Mouse (Mus musculus): Measurements from ENCODE around the gene Dstyk. TPM values are rescaled to one million over a fixed set of nuclear protein-coding genes. Genes with fewer than 3 reads are reported as not detected.

Gene Dstyk
- polyA plus RNA-seq, 1 experiment from 2014 or later, result 16.9 TPM

DNA sequence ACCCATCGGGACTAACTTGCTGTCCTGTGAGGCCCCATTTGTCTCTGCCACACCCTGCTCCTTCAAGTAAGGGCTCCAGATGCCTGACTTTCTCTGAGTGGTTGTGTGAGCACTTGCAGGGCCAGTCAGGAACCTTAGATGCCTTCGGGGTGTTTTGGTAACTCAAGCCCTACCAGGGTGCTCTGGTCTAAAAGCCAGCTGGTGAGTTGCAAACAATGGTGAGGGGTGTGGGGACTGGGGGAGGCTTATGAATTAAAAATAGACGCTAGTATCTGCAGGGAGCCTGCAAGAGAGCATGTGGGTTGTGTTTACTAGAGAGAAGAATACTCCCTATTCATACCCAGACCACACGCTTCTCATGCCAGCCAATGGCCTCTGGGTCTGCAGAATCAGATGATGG lies 42.1 kb upstream of the Dstyk start:
- 44% methylated on average over 4 of the region's 4 CpGs for WGBS
- Histone ChIP-seq H3K4me1 (ENCODE audit: insufficient read depth, low read length) (peaks cover 65% of the 10 kb centered on the region), H3K4me2 (replicated peaks; ENCODE audit: low read depth, low read length) (no peak overlapping the region), H3K9ac (replicated peaks; ENCODE audit: low read length) (no peak overlapping the region), H3K36me3 (ENCODE audit: insufficient read depth, low read length) (peaks cover 10% of the 10 kb centered on the region; the same call in 1 of the 2 replicates), H3K27ac (ENCODE audit: low read length) (no peak overlapping the region), H3K4me3 (ENCODE audit: low read length) (no peak overlapping the region), H3K9me3 (ENCODE audit: low read length) (no peaks in the 10 kb centered on the region), H3K27me3 (ENCODE audit: insufficient read depth, low read length) (no peaks in the 10 kb centered on the region)
- ATAC-seq (ENCODE audit: low FRiP score, low TSS enrichment), result no peak

DNA sequence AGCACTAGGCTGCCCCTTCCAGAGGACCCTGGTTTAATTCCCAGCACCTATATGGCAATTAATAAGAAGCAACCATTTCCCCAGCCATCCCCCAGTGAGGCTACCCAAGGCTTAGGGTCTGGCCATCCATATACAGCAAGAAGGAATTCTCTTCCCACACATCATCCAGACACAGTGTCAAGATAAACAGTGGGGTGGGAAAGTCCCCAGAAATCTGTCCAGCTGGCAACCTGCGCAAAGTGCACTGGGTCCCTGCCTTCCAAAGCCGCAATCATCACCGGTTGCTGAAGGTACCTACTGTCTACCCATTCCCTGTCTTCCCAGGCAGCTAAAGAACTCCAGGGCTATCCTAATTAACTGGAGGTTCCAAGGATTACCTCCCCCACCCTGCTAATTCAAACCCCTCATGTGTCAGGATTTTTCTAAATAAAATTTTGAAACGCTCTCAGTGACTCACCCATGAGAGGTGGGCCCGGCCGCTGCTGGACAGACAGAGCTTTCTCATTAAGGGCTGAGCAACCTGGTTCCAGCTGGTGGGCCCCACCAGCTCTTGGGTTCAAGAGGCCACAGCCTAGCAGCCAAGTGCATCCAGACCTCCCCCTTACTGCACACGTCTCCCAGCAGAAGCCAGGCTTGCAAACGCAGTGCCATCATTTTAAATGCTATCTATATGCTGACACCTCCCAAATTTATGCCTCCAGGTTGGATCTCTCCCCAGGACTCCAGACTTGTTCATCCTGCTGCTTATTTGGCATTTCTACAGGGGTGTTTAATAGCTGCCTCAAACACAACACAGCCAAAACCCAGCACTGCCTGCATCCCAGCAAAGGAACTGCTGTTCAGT lies 40.9 kb upstream of the Dstyk start:
- peaks cover 10% of the 10 kb centered on the region; the same call in 1 of the 2 replicates for H3K36me3 ChIP-seq (ENCODE audit: insufficient read depth, low read length)
- no peaks in the 10 kb centered on the region for H3K27me3 ChIP-seq (ENCODE audit: insufficient read depth, low read length)
- peaks cover 55% of the 10 kb centered on the region for H3K4me1 ChIP-seq (ENCODE audit: insufficient read depth, low read length)
- no peak overlapping the region for H3K4me2 ChIP-seq (replicated peaks; ENCODE audit: low read depth, low read length)
- no peak for ATAC-seq (ENCODE audit: low FRiP score, low TSS enrichment)
- 0 out of 2 replicates have a peak overlapping the region, but pooled peaks have one; percentile 12 for H3K9ac ChIP-seq (replicated peaks; ENCODE audit: low read length)
- no peaks in the 10 kb centered on the region for H3K9me3 ChIP-seq (ENCODE audit: low read length)
- peak overlapping the region; percentile 44; the same call in 1 of the 2 replicates for H3K27ac ChIP-seq (ENCODE audit: low read length)
- no peak overlapping the region for H3K4me3 ChIP-seq (ENCODE audit: low read length)
- 51% methylated on average over 8 of the region's 8 CpGs for WGBS

DNA sequence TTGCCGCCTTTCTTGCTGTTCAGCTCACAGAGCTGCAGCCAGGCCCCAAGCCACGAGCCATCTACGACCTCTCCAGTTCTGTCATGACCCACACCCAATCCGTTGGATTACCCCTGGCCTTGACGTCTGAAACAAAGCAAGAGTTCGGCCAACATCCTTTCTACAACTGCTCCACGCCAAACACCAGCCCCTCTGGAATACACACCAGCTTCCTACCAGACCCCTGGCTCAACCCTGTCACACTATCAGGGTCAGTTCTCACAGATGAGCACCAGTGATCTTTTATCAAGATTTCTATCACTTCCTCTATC lies 40.3 kb upstream of the Dstyk start:
- Histone ChIP-seq H3K4me1 (ENCODE audit: insufficient read depth, low read length) (peaks cover 49% of the 10 kb centered on the region), H3K4me3 (ENCODE audit: low read length) (no peak overlapping the region), H3K27me3 (ENCODE audit: insufficient read depth, low read length) (no peaks in the 10 kb centered on the region), H3K4me2 (replicated peaks; ENCODE audit: low read depth, low read length) (no peak overlapping the region), H3K36me3 (ENCODE audit: insufficient read depth, low read length) (peaks cover 10% of the 10 kb centered on the region; the same call in 1 of the 2 replicates), H3K9ac (replicated peaks; ENCODE audit: low read length) (no peak overlapping the region), H3K9me3 (ENCODE audit: low read length) (no peaks in the 10 kb centered on the region), H3K27ac (ENCODE audit: low read length) (peak overlapping the region; percentile 44; the same call in 1 of the 2 replicates)
- 44% methylated on average over 7 of the region's 7 CpGs for WGBS
- no peak for ATAC-seq (ENCODE audit: low FRiP score, low TSS enrichment)

DNA sequence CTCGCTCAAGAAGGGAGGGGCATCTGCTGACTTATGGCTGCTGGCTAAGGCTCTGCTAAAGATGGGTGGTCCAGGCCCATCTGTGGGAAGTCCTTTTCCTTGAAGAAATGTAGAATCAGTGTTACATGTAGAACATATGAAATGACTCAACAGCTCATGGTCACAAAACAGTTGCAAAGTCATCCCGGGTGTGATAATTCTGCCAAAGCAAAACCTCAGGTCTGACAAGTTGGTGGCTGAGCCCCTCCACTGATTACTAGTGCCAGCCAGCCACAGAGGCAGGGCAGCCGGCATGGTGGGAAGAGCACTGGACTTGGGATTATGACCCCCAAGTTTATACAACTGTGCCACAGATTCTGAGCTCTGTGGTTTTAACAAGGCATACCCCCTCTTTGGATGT lies 39.5 kb upstream of the Dstyk start:
- no peak overlapping the region for H3K4me2 ChIP-seq (replicated peaks; ENCODE audit: low read depth, low read length)
- H3K27me3 ChIP-seq (ENCODE audit: insufficient read depth, low read length), result no peaks in the 10 kb centered on the region
- 82% methylated on average over 3 of the region's 3 CpGs for WGBS
- no peak overlapping the region for H3K4me3 ChIP-seq (ENCODE audit: low read length)
- peaks cover 10% of the 10 kb centered on the region; the same call in 1 of the 2 replicates for H3K36me3 ChIP-seq (ENCODE audit: insufficient read depth, low read length)
- H3K4me1 ChIP-seq (ENCODE audit: insufficient read depth, low read length), result peaks cover 41% of the 10 kb centered on the region
- no peak overlapping the region for H3K9ac ChIP-seq (replicated peaks; ENCODE audit: low read length)
- H3K27ac ChIP-seq (ENCODE audit: low read length), result no peak overlapping the region
- ATAC-seq (ENCODE audit: low FRiP score, low TSS enrichment), result no peak
- H3K9me3 ChIP-seq (ENCODE audit: low read length), result no peaks in the 10 kb centered on the region

DNA sequence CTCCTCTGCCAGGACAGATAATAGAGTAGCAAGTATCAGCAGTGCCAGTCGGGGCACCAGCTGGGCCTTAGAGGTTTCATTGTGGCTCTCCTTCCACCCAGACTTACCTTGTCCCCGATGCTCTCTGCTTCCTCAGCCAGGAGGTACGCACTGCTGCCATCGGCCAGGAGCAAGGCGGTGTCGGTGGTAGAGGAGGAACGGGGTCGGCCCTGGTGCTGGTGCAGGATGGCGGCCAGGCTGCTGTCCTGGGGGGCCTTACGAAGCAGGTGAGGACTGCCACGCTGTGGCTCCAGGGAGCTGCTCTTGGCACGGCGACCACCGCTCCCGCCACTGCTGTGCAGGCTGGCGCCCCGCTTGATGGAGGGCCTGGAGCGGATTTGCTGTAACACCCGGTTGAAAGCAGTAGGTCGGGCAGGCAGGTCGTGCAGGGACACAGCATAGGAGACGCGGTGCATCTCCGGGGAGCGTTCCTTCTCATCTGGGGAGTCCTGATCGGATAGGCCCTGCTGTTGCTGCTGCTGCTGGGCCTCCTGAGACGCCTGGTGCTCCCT lies 36.7 kb upstream of the Dstyk start:
- 79% methylated on average over 27 of the region's 27 CpGs for WGBS
- ATAC-seq (ENCODE audit: low FRiP score, low TSS enrichment), result no peak

DNA sequence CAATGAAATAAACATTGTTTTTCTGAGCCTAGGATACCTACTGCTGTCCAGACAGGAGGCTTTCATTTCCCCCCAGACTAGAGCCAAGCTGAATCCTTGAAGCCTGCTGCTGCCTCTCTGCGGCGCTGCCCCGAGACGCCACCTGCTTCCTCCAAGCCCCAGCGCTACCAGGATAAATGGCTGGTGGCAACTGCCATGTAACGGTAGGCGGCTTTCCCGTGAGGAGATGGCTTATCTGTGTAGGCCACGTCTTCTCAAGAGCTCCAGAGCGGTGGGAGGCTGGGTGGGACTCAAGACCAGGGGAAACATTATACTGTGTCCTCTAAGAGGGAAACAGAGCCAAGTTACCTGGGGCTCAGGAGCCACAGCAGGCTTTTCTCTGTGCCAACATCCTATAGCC lies 35.4 kb upstream of the Dstyk start:
- Histone ChIP-seq H3K4me2 (replicated peaks; ENCODE audit: low read depth, low read length) (no peak overlapping the region), H3K27me3 (ENCODE audit: insufficient read depth, low read length) (no peaks in the 10 kb centered on the region), H3K9ac (replicated peaks; ENCODE audit: low read length) (no peak overlapping the region), H3K36me3 (ENCODE audit: insufficient read depth, low read length) (peaks cover 10% of the 10 kb centered on the region; the same call in 1 of the 2 replicates), H3K4me1 (ENCODE audit: insufficient read depth, low read length) (peaks cover 15% of the 10 kb centered on the region), H3K9me3 (ENCODE audit: low read length) (no peaks in the 10 kb centered on the region), H3K4me3 (ENCODE audit: low read length) (no peak overlapping the region), H3K27ac (ENCODE audit: low read length) (no peak overlapping the region)
- WGBS, result 70% methylated on average over 10 of the region's 10 CpGs
- no peak for ATAC-seq (ENCODE audit: low FRiP score, low TSS enrichment)

More for the DNA sequence above, 36.7 kb upstream of the Dstyk start:
- no peaks in the 10 kb centered on the region for H3K9me3 ChIP-seq (ENCODE audit: low read length)
- no peak overlapping the region for H3K9ac ChIP-seq (replicated peaks; ENCODE audit: low read length)
- H3K4me1 ChIP-seq (ENCODE audit: insufficient read depth, low read length), result peaks cover 24% of the 10 kb centered on the region
- H3K4me3 ChIP-seq (ENCODE audit: low read length), result no peak overlapping the region
- H3K27ac ChIP-seq (ENCODE audit: low read length), result no peak overlapping the region
- peaks cover 10% of the 10 kb centered on the region; the same call in 1 of the 2 replicates for H3K36me3 ChIP-seq (ENCODE audit: insufficient read depth, low read length)
- no peak overlapping the region for H3K4me2 ChIP-seq (replicated peaks; ENCODE audit: low read depth, low read length)
- H3K27me3 ChIP-seq (ENCODE audit: insufficient read depth, low read length), result no peaks in the 10 kb centered on the region

DNA sequence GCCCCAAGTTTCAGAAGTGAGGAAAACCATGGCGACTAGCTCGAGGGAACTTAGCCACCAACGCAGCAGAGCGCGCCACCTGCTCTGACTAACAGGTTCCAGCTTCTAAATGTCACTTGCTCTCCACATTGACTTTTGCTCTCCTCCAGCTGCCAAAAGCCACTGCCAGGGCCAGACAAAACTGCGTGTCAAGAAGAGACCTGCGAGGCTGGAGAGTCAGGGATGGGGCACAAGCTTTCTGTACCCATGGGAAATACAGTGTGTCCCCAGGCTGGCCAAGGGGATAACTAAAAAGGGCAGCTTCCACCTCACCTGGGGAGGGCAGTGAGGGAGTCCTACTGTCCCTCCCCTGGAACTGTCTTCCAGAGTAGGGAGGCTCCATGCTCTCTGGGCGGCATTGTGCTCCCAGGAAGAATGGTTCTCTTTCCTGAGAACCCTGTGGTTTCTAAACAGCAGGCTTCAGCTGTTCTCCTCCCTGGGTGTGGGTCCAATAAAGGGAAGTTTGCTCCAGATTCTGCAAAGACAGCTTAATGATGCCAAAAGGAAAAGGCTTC lies 33.3 kb upstream of the Dstyk start:
- Histone ChIP-seq H3K27me3 (ENCODE audit: insufficient read depth, low read length) (no peaks in the 10 kb centered on the region), H3K9ac (replicated peaks; ENCODE audit: low read length) (no peak overlapping the region), H3K9me3 (ENCODE audit: low read length) (no peaks in the 10 kb centered on the region), H3K4me1 (ENCODE audit: insufficient read depth, low read length) (peaks cover 21% of the 10 kb centered on the region), H3K36me3 (ENCODE audit: insufficient read depth, low read length) (0 out of 2 replicates have a peak, but pooled peaks cover 7% of the 10 kb centered on the region), H3K4me3 (ENCODE audit: low read length) (no peak overlapping the region), H3K27ac (ENCODE audit: low read length) (no peak overlapping the region), H3K4me2 (replicated peaks; ENCODE audit: low read depth, low read length) (no peak overlapping the region)
- no peak for ATAC-seq (ENCODE audit: low FRiP score, low TSS enrichment)
- 90% methylated on average over 8 of the region's 8 CpGs for WGBS

DNA sequence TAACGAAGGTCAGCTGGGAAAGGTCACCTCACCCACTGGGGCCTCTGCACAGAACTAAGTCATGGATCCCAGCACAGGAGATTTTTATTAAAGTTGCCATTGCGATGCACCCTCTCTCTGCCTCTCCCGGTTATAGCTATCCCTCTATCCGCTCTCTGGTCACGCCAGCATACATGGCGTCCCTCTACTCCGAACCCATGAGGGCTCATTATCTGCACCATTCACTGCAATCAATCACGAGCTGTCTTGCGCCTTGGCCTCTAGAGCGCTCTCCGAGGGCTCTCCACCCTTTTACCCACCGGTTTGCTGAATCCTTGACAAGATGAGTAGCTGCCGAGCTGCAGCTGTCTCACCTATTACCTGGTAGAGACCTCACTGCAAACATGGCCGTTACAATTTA lies 32.1 kb upstream of the Dstyk start:
- ATAC-seq (ENCODE audit: low FRiP score, low TSS enrichment), result no peak
- Histone ChIP-seq H3K27me3 (ENCODE audit: insufficient read depth, low read length) (no peaks in the 10 kb centered on the region), H3K9ac (replicated peaks; ENCODE audit: low read length) (no peak overlapping the region), H3K4me2 (replicated peaks; ENCODE audit: low read depth, low read length) (no peak overlapping the region), H3K36me3 (ENCODE audit: insufficient read depth, low read length) (no peaks in the 10 kb centered on the region), H3K27ac (ENCODE audit: low read length) (no peak overlapping the region), H3K4me3 (ENCODE audit: low read length) (no peak overlapping the region), H3K9me3 (ENCODE audit: low read length) (no peaks in the 10 kb centered on the region), H3K4me1 (ENCODE audit: insufficient read depth, low read length) (peaks cover 32% of the 10 kb centered on the region)
- 67% methylated on average over 14 of the region's 14 CpGs for WGBS

DNA sequence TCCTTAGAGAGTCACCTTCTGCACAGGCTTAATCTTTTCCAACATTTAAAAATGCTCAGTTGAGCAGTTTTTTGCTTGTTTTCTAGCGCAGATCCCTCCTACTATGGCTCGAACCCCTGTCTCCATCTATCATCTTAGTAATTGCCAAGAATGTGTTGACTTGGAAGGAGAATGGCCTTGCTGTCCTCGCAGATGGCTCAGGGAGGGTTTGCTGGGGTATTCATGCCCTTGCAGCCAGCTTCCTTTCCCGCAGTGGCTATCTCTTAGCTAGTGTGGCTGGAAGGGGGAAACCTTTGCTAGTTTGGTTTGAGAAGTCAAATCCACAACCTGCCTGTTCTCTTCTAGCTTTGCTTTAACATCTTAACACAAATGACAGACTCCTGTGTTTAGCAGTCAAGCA lies 31.6 kb upstream of the Dstyk start:
- no peak overlapping the region for H3K4me3 ChIP-seq (ENCODE audit: low read length)
- no peak for ATAC-seq (ENCODE audit: low FRiP score, low TSS enrichment)
- H3K36me3 ChIP-seq (ENCODE audit: insufficient read depth, low read length), result no peaks in the 10 kb centered on the region
- H3K9me3 ChIP-seq (ENCODE audit: low read length), result no peaks in the 10 kb centered on the region
- WGBS, result 55% methylated on average over 4 of the region's 4 CpGs
- H3K4me2 ChIP-seq (replicated peaks; ENCODE audit: low read depth, low read length), result no peak overlapping the region
- no peak overlapping the region for H3K9ac ChIP-seq (replicated peaks; ENCODE audit: low read length)
- H3K27ac ChIP-seq (ENCODE audit: low read length), result no peak overlapping the region
- H3K4me1 ChIP-seq (ENCODE audit: insufficient read depth, low read length), result peaks cover 36% of the 10 kb centered on the region
- H3K27me3 ChIP-seq (ENCODE audit: insufficient read depth, low read length), result no peaks in the 10 kb centered on the region

DNA sequence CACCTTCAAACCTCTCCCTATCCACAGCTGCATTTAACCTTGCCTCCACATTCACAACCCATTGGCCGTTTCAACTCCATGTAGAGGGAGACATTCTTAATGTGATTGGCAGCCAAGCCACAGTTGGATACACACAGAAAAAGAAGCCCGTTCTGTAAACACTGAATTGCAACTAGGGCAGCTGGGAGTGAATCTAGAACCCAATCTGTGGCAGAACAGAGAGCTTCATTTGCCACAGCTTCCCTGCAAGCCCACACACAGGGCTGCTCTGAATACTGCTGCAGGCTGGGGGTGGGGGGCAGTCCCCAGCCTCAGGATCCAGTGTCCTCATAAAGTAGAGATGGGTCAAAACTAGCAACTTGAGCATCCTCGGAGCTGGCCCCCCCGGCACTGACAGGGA lies 31.1 kb upstream of the Dstyk start:
- H3K4me2 ChIP-seq (replicated peaks; ENCODE audit: low read depth, low read length), result no peak overlapping the region
- H3K9me3 ChIP-seq (ENCODE audit: low read length), result no peaks in the 10 kb centered on the region
- H3K27me3 ChIP-seq (ENCODE audit: insufficient read depth, low read length), result no peaks in the 10 kb centered on the region
- no peak overlapping the region for H3K27ac ChIP-seq (ENCODE audit: low read length)
- no peak for ATAC-seq (ENCODE audit: low FRiP score, low TSS enrichment)
- peaks cover 36% of the 10 kb centered on the region for H3K4me1 ChIP-seq (ENCODE audit: insufficient read depth, low read length)
- 59% methylated on average over 4 of the region's 4 CpGs for WGBS
- no peaks in the 10 kb centered on the region for H3K36me3 ChIP-seq (ENCODE audit: insufficient read depth, low read length)
- no peak overlapping the region for H3K9ac ChIP-seq (replicated peaks; ENCODE audit: low read length)
- no peak overlapping the region for H3K4me3 ChIP-seq (ENCODE audit: low read length)

Measured in kidney, embryonic 16.5 days (tissue).